Mouse (Mus musculus) intestine, embryonic 16.5 days (tissue): ENCODE measurements around the gene Kctd13. TPM values are rescaled to one million over a fixed set of nuclear protein-coding genes. Genes with fewer than 3 reads are reported as not detected.

Source experiments
- ATAC-seq: fragments of 200-750 bp; cut with Nextera tagmentation; 2 replicates; pipeline ENCODE4 v1.8.0; 2017; ENCODE audit warnings: moderate TSS enrichment, moderate library complexity
- H3K27ac ChIP-seq: fragments of 300-500 bp; sonication (generic); 2 replicates; pipeline ENCODE4 v1.5.1; 2014; ENCODE audit warnings: mild to moderate bottlenecking, low read length
- H3K27me3 ChIP-seq: fragments of 300-500 bp; sonication (generic); replicated peaks from 2 replicates; pipeline ENCODE4 v1.6.1; 2014; ENCODE audit warnings: low read length, control low read depth, mixed read lengths; ENCODE audit not compliant: control insufficient read depth, insufficient read depth
- H3K36me3 ChIP-seq: fragments of 300-500 bp; sonication (generic); 2 replicates; pipeline ENCODE4 v1.6.1; 2014; ENCODE audit warnings: low read length, control low read depth; ENCODE audit not compliant: control insufficient read depth, insufficient read depth
- H3K4me1 ChIP-seq: fragments of 300-500 bp; sonication (generic); 2 replicates; pipeline ENCODE4 v1.6.1; 2014; ENCODE audit warnings: low read length, control low read depth, mixed read lengths; ENCODE audit not compliant: control insufficient read depth, insufficient read depth
- H3K4me2 ChIP-seq: fragments of 300-500 bp; sonication (generic); 2 replicates; pipeline ENCODE4 v1.6.1; 2014; ENCODE audit warnings: low read depth, low read length, control low read depth
- H3K4me3 ChIP-seq: fragments of 300-500 bp; sonication (generic); 2 replicates; pipeline ENCODE4 v1.5.1; 2014; ENCODE audit warnings: mild to moderate bottlenecking, low read length
- H3K9ac ChIP-seq: fragments of 300-500 bp; sonication (generic); 2 replicates; pipeline ENCODE4 v1.6.1; 2014; ENCODE audit warnings: low read depth, low read length
- H3K9me3 ChIP-seq: fragments of 300-500 bp; sonication (generic); 2 replicates; pipeline ENCODE4 v1.6.1; 2016; ENCODE audit warnings: low read length, control low read depth; ENCODE audit not compliant: control insufficient read depth
- WGBS: fragments of 180-500 bp; shearing (Covaris S2); extraction: QIAGEN DNeasy Blood & Tissue Kit; methylation state at CpG from one replicate; pipeline ENCODE4 v1.1.7; 2014; 5-methylcytosine and 5-hydroxymethylcytosine counted together
- polyA plus RNA-seq: library from polyadenylated mRNA; unstranded; fragments of >200 nt; fragmentation: Nextera tagmentation; extraction: Ambion mirVana; gene quantifications from 2 replicates; pipeline ENCODE4 v1.2.1, GENCODE M21; 2015

The Kctd13 gene
- polyA plus RNA-seq, 1 experiment from 2014 or later, result 11.2 TPM

DNA sequence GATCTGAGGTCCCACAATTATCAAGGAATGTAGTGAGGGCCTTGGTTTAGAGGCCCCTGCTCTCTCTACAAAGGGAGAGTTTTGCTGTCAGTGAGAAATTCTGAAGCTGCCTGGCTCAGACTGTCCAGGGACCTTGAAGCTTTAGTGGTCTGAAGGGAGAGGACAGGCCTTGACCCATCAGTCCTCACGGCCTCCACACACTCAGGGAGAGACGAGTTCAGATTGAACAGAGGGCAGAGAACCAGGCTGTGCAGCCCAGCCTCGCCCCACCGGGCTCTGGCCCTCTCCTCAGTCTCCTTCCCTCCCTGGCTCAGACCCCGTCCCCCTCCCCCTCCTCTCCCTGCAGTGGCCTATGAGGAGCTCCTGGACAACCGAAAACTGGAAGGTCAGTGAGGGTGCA is 38.7 kb downstream of the Kctd13 start:
- Histone ChIP-seq H3K9me3 (no peaks in the 10 kb centered on the region), H3K4me1 (no peaks in the 10 kb centered on the region), H3K9ac (no peak overlapping the region), H3K4me3 (no peak overlapping the region), H3K27me3 (peaks cover 7% of the 10 kb centered on the region; the same call in 1 of the 2 replicates), H3K27ac (no peak overlapping the region), H3K4me2 (no peak overlapping the region), H3K36me3 (no peaks in the 10 kb centered on the region)
- 60% methylated on average over 6 of the region's 6 CpGs for WGBS
- ATAC-seq, result no peak

DNA sequence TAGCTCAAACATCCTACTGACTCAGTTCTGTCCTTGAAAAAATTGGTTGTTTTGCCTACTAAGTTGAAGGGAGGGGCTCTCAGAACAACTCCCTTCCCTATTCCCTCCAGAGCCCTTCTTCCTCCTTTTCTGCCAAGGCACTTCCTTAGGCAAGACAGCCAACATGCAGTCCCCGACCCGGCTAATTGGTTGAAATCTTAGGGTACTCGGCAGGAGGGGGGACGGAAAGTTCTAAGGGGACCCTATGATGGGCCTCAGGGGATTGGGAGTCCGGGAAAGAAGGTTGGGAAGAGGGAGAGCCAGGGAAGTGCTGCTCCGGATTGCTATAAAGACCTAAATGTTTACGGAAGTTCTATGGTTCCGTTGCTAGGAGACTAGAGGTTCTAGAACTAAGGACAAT is 46.8 kb downstream of the Kctd13 start:
- H3K9ac ChIP-seq, result peak overlapping the region; percentile 54
- H3K27ac ChIP-seq, result peak overlapping the region; percentile 98
- ATAC-seq, result peak; percentile 7
- peak overlapping the region; percentile 100 for H3K4me3 ChIP-seq
- H3K9me3 ChIP-seq, result no peaks in the 10 kb centered on the region
- peaks cover 10% of the 10 kb centered on the region; the same call in 1 of the 2 replicates for H3K4me1 ChIP-seq
- WGBS, result 12% methylated on average over 8 of the region's 8 CpGs
- no peaks in the 10 kb centered on the region for H3K27me3 ChIP-seq
- H3K36me3 ChIP-seq, result peaks cover 21% of the 10 kb centered on the region
- peak overlapping the region; percentile 43 for H3K4me2 ChIP-seq

DNA sequence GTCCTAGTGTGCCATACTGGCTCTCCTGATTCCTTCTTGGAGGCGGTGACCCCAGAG is 47.0 kb downstream of the Kctd13 start, which contains the start of gene Cdipt:
Cdipt (plus strand) TSS at position 22 of the 57 bp plus-strand sequence.
- no peaks in the 10 kb centered on the region for H3K9me3 ChIP-seq
- ATAC-seq, result no peak
- H3K4me2 ChIP-seq, result peak within 1 kb of the TSS; percentile 69
- WGBS, result 0% methylated on average over 1 of the region's 1 CpGs
- peaks cover 10% of the 10 kb centered on the region; the same call in 1 of the 2 replicates for H3K4me1 ChIP-seq
- peak within 1 kb of the TSS; percentile 99 for H3K9ac ChIP-seq
- peak within 1 kb of the TSS; percentile 98 for H3K27ac ChIP-seq
- H3K27me3 ChIP-seq, result no peaks in the 10 kb centered on the region
- peak within 1 kb of the TSS; percentile 100 for H3K4me3 ChIP-seq
- H3K36me3 ChIP-seq, result peaks cover 21% of the 10 kb centered on the region

DNA sequence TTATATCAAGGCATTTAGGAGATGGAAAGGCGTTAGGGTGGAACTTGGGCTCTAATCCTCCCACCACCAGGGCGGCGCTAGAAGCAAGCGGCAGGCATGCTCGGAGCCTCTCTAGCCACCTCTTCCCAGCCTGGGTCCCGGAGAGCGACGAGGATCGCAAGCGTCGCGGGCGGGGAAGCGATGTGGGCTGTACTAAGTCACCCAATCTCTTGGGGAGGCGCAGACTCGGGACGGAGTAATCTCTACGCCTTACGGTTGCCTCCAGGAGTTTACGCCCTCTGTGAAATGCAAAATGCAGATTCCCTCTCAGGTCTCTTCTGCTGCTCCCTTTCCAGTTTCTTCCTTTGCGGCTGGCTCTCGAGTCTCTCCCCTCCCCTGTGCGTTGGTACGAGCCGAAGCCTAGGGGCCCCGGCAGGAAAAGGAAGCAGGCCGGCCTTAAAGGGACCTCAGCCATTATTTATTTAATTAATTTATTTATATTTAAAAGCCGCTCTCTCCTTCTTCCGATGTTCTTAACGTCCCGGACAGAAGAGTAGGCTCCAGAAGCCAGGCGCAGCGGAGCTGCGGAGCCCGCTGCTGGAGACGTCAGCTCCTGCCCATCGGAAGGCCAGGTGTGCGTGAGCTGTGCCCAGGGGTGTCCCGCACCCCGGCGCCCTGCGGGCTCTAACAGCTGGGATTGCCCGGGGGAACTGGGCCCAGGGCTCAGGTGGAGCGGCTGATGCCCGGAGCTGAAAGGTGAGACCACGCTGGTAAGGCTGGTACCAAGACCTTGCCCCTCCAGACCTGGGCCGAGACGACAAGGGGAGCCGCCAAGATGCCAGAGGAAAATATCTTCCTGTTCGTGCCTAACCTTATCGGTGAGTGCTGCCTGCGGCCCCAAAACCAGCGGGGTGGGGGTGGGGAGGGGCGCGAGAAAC is 47.5 kb downstream of the Kctd13 start, which contains the start of gene Cdiptos:
Cdiptos (minus strand) TSS at position 149 of the 917 bp plus-strand sequence.
- Histone ChIP-seq H3K4me3 (peak within 1 kb of the TSS; percentile 100), H3K27me3 (no peaks in the 10 kb centered on the region), H3K36me3 (peaks cover 24% of the 10 kb centered on the region), H3K9me3 (no peaks in the 10 kb centered on the region), H3K9ac (peak within 1 kb of the TSS; percentile 99), H3K4me1 (peaks cover 10% of the 10 kb centered on the region; the same call in 1 of the 2 replicates), H3K27ac (peak within 1 kb of the TSS; percentile 98), H3K4me2 (peak within 1 kb of the TSS; percentile 69)
- peak; percentile 93 for ATAC-seq
- under 1% methylated on average over 55 of the region's 55 CpGs for WGBS

DNA sequence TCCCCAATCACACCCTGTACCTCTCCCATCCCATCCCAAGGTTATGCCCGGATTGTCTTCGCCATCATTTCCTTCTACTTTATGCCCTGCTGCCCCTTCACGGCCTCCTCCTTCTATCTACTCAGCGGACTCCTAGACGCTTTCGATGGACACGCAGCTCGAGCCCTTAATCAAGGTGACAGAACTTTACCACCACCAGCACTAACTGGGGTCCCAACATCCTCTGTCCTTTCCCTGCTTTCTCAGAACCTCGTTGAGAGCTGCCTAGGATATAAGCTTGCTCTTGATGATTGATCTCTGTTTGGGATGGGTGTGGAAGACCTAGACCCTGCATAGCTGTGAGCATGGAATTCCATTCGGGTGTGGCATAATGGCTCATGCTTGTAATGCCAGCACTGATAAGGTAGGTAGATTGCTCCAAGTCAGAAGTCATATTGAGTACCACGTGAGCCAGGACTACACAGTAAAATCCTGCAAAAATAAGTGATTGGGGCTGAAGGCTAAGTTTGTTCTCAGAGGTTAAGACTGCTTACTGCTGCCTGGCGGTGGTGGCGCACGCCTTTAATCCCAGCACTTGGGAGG is 48.3 kb downstream of the Kctd13 start:
- H3K27ac ChIP-seq, result peak overlapping the region; percentile 98
- H3K27me3 ChIP-seq, result no peaks in the 10 kb centered on the region
- ATAC-seq, result peak; percentile 64
- 22% methylated on average over 14 of the region's 14 CpGs for WGBS
- peak overlapping the region; percentile 69 for H3K4me2 ChIP-seq
- H3K4me1 ChIP-seq, result peaks cover 10% of the 10 kb centered on the region; the same call in 1 of the 2 replicates
- H3K9ac ChIP-seq, result peak overlapping the region; percentile 99
- H3K4me3 ChIP-seq, result peak overlapping the region; percentile 100
- H3K36me3 ChIP-seq, result peaks cover 24% of the 10 kb centered on the region
- no peaks in the 10 kb centered on the region for H3K9me3 ChIP-seq

DNA sequence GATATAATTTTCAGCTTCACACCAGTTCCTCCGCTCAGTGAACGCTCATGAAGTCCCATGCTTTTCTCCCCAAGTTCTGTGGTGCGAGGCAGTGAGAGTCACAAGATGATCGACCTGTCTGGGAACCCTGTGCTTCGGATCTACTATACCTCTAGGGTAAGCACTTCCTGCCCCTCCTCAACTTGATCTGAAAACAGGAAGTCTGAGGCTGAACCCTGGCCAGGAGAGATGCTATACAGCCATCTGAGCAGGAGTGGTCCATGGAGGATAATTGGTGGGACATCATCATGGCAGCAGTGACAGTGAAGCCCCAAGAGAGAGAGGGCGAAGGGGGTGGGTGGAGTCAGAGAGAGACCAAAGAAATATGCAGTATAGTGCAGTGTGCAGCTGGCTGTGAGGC is 50.2 kb downstream of the Kctd13 start:
- Histone ChIP-seq H3K9me3 (no peaks in the 10 kb centered on the region), H3K36me3 (peaks cover 24% of the 10 kb centered on the region), H3K4me3 (no peak overlapping the region), H3K4me1 (peaks cover 17% of the 10 kb centered on the region), H3K27ac (no peak overlapping the region), H3K27me3 (no peaks in the 10 kb centered on the region), H3K9ac (no peak overlapping the region), H3K4me2 (no peak overlapping the region; the same call in 1 of the 2 replicates)
- 92% methylated on average over 6 of the region's 6 CpGs for WGBS
- no peak for ATAC-seq

DNA sequence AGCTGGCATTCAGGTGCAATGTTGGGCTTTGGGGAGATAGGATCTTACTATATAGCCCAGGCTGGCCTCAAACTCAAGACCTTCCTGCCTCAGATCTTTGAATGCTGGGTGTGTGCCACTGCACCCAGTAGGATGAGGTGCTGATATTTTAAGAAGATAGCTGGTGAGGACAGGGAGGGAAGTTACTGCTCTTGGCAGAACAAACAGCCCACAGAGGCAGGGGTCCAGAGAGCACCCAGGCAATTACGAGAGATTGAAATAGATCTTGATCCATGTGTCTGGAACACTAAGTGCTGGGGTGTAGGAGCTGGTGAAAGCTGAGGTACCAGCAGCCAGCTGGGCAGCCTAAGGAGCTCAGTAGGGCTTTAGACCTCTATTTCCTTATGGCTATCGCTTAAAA is 52.9 kb downstream of the Kctd13 start:
- no peak overlapping the region; the same call in 1 of the 2 replicates for H3K27ac ChIP-seq
- 88% methylated on average over 2 of the region's 2 CpGs for WGBS
- no peaks in the 10 kb centered on the region for H3K9me3 ChIP-seq
- H3K36me3 ChIP-seq, result peaks cover 24% of the 10 kb centered on the region
- no peak for ATAC-seq
- H3K4me3 ChIP-seq, result no peak overlapping the region
- no peak overlapping the region for H3K4me2 ChIP-seq
- no peak overlapping the region for H3K9ac ChIP-seq
- no peaks in the 10 kb centered on the region for H3K27me3 ChIP-seq
- peaks cover 15% of the 10 kb centered on the region for H3K4me1 ChIP-seq

DNA sequence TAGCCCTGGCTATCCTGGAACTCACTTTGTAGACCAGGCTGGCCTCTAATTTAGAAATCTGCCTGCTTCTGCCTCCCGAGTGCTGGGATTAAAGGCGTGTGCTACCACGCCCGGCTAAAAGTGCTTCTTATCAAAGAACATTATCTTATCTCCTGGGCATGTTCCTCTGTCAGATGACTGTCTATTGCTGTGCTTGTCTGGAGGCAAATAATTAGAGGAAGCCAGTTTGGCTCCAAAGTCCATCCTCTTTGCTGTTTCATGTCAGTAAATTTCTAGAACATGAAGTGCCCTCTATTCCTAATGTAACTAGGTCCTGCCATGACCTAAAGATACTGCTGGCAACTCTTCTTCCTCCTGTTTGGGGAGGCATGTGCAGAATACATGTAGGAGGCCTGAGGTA is 53.4 kb downstream of the Kctd13 start:
- no peak overlapping the region for H3K4me2 ChIP-seq
- no peak overlapping the region for H3K9ac ChIP-seq
- peak; percentile 45 for ATAC-seq
- H3K4me1 ChIP-seq, result peaks cover 15% of the 10 kb centered on the region
- peaks cover 24% of the 10 kb centered on the region for H3K36me3 ChIP-seq
- 63% methylated on average over 4 of the region's 4 CpGs for WGBS
- peak overlapping the region; percentile 51; the same call in 1 of the 2 replicates for H3K27ac ChIP-seq
- H3K4me3 ChIP-seq, result no peak overlapping the region
- no peaks in the 10 kb centered on the region for H3K27me3 ChIP-seq
- no peaks in the 10 kb centered on the region for H3K9me3 ChIP-seq

DNA sequence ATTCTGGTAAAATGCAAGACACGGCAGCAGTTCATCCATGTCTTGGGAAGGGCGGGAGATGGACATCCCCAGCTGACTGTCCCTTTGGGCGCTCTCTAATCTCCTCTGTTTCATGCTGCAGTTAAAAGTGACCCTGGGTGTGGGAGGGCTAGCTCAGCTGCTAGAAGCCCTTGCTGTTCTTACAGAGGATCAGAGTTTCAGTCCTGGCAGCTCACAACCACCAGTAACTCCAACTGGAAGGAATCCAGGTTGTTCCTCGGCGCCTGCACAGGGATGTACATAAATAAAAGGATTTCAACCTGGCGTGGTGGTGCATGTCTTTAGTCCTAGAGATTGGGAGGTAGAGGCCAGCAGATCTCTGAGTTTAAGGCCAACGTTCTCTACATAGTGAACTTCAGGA is 54.4 kb downstream of the Kctd13 start:
- peaks cover 21% of the 10 kb centered on the region for H3K36me3 ChIP-seq
- peaks cover 15% of the 10 kb centered on the region for H3K4me1 ChIP-seq
- no peaks in the 10 kb centered on the region for H3K27me3 ChIP-seq
- no peak for ATAC-seq
- no peaks in the 10 kb centered on the region for H3K9me3 ChIP-seq
- 74% methylated on average over 7 of the region's 7 CpGs for WGBS
- no peak overlapping the region for H3K9ac ChIP-seq
- H3K4me3 ChIP-seq, result no peak overlapping the region
- no peak overlapping the region for H3K4me2 ChIP-seq
- peak overlapping the region; percentile 36; the same call in 1 of the 2 replicates for H3K27ac ChIP-seq
